Mouse (Mus musculus): Measurements from ENCODE around the gene Gm29666. TPM values are rescaled to one million over a fixed set of nuclear protein-coding genes. Genes with fewer than 3 reads are reported as not detected.

Gene Gm29666
- polyA plus RNA-seq, 2 experiments = 0.17 to 0.47 TPM

GRCm38 (mm10) chr15:84960692-84961091 is 40.9 kb upstream of the Gm29666 start:
- DNase-seq (ENCODE audit: low read depth in 3 of 3, low spot score in 3 of 3) = no peak
- Histone ChIP-seq H3K4me3 (ENCODE audit: insufficient read depth in 1 of 2, low read depth in 2 of 2, low read length in 2 of 2) (no peak overlapping the region), H3K4me2 (ENCODE audit: low read depth) (no peak overlapping the region), H3K27me3 (ENCODE audit: control insufficient read depth, insufficient read depth, low read length) (no peaks in the 10 kb centered on the region), H3K9me3 (ENCODE audit: control insufficient read depth, low read length) (no peaks in the 10 kb centered on the region), H3K9ac (replicated peaks) (no peak overlapping the region), H3K4me1 (replicated peaks; ENCODE audit: control insufficient read depth in 2 of 2, insufficient read depth in 2 of 2, low read length in 1 of 2) (no peaks in the 10 kb centered on the region), H3K27ac (no peak overlapping the region), H3K36me3 (replicated peaks; ENCODE audit: control insufficient read depth, insufficient read depth, low read depth) (no peaks in the 10 kb centered on the region)
- no peak for TF ChIP-seq CTCF (IDR thresholded peaks at IDR 0.05; ENCODE audit: low read depth)
- no peak for TF ChIP-seq EP300 (IDR thresholded peaks at IDR 0.05; ENCODE audit: low read depth)
- WGBS (ENCODE audit: insufficient replicate concordance) = 40% methylated on average over 8 of the region's 8 CpGs
- no peak for ATAC-seq (ENCODE audit: insufficient read depth)

DNA sequence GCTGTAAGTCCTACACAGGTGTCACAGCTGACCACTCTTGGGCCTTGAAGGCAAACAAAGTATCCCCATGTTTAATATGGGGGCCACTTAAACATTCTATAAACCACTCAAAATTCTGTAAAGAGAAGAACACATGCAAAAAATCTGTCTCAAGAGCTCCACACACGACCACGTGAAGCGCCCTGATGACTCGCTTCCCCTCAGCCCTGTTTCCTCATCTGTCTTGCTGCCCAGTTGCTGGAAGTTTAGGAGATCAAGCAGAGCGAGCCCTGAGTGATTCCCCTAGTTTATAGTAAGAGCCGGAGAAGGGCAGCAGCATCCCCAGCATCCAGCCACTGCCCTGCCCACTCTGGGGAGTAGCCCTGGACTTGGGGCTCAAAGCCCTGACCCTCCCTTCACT is 40.1 kb upstream of the Gm29666 start:
- H3K4me1 ChIP-seq (replicated peaks; ENCODE audit: control insufficient read depth in 2 of 2, insufficient read depth in 2 of 2, low read length in 1 of 2) = no peaks in the 10 kb centered on the region
- TF ChIP-seq CTCF (IDR thresholded peaks at IDR 0.05; ENCODE audit: low read depth) = no peak
- TF ChIP-seq EP300 (IDR thresholded peaks at IDR 0.05; ENCODE audit: low read depth) = no peak
- H3K27me3 ChIP-seq (ENCODE audit: control insufficient read depth, insufficient read depth, low read length) = no peaks in the 10 kb centered on the region
- DNase-seq (ENCODE audit: low read depth in 3 of 3, low spot score in 3 of 3) (no peak), ATAC-seq (ENCODE audit: insufficient read depth) (no peak)
- no peak overlapping the region for H3K4me3 ChIP-seq (ENCODE audit: insufficient read depth in 1 of 2, low read depth in 2 of 2, low read length in 2 of 2)
- no peak overlapping the region for H3K9ac ChIP-seq (replicated peaks)
- no peaks in the 10 kb centered on the region for H3K36me3 ChIP-seq (replicated peaks; ENCODE audit: control insufficient read depth, insufficient read depth, low read depth)
- no peak overlapping the region for H3K4me2 ChIP-seq (ENCODE audit: low read depth)
- 65% methylated on average over 6 of the region's 6 CpGs for WGBS (ENCODE audit: insufficient replicate concordance)
- no peak overlapping the region for H3K27ac ChIP-seq
- no peaks in the 10 kb centered on the region for H3K9me3 ChIP-seq (ENCODE audit: control insufficient read depth, low read length)

- no peak for ATAC-seq (ENCODE audit: insufficient read depth)
- no peak for DNase-seq (ENCODE audit: low read depth in 3 of 3, low spot score in 3 of 3)
- Histone ChIP-seq H3K36me3 (replicated peaks; ENCODE audit: control insufficient read depth, insufficient read depth, low read depth) (no peaks in the 10 kb centered on the region), H3K27ac (no peak overlapping the region), H3K27me3 (ENCODE audit: control insufficient read depth, insufficient read depth, low read length) (no peaks in the 10 kb centered on the region), H3K9me3 (ENCODE audit: control insufficient read depth, low read length) (no peaks in the 10 kb centered on the region), H3K4me2 (ENCODE audit: low read depth) (no peak overlapping the region), H3K9ac (replicated peaks) (no peak overlapping the region), H3K4me1 (replicated peaks; ENCODE audit: control insufficient read depth in 2 of 2, insufficient read depth in 2 of 2, low read length in 1 of 2) (no peaks in the 10 kb centered on the region), H3K4me3 (ENCODE audit: insufficient read depth in 1 of 2, low read depth in 2 of 2, low read length in 2 of 2) (no peak overlapping the region)
- TF ChIP-seq EP300 (IDR thresholded peaks at IDR 0.05; ENCODE audit: low read depth) = no peak
- no peak for TF ChIP-seq CTCF (IDR thresholded peaks at IDR 0.05; ENCODE audit: low read depth)
- WGBS (ENCODE audit: insufficient replicate concordance) = 58% methylated on average over 3 of the region's 3 CpGs
Measured at GRCm38 (mm10) chr15:84958331-84958730, 38.5 kb upstream of the Gm29666 start.

GRCm38 (mm10) chr15:84957851-84958250 is 38.0 kb upstream of the Gm29666 start:
- DNase-seq (ENCODE audit: low read depth in 3 of 3, low spot score in 3 of 3) = no peak
- H3K9ac ChIP-seq (replicated peaks) = no peak overlapping the region
- no peak overlapping the region for H3K4me2 ChIP-seq (ENCODE audit: low read depth)
- no peaks in the 10 kb centered on the region for H3K27me3 ChIP-seq (ENCODE audit: control insufficient read depth, insufficient read depth, low read length)
- no peaks in the 10 kb centered on the region for H3K4me1 ChIP-seq (replicated peaks; ENCODE audit: control insufficient read depth in 2 of 2, insufficient read depth in 2 of 2, low read length in 1 of 2)
- TF ChIP-seq EP300 (IDR thresholded peaks at IDR 0.05; ENCODE audit: low read depth) = no peak
- no peak for TF ChIP-seq CTCF (IDR thresholded peaks at IDR 0.05; ENCODE audit: low read depth)
- H3K36me3 ChIP-seq (replicated peaks; ENCODE audit: control insufficient read depth, insufficient read depth, low read depth) = no peaks in the 10 kb centered on the region
- ATAC-seq (ENCODE audit: insufficient read depth) = no peak
- no peak overlapping the region for H3K4me3 ChIP-seq (ENCODE audit: insufficient read depth in 1 of 2, low read depth in 2 of 2, low read length in 2 of 2)
- H3K9me3 ChIP-seq (ENCODE audit: control insufficient read depth, low read length) = no peaks in the 10 kb centered on the region
- WGBS (ENCODE audit: insufficient replicate concordance) = 55% methylated on average over 3 of the region's 3 CpGs
- H3K27ac ChIP-seq = no peak overlapping the region

GRCm38 (mm10) chr15:84953259-84953658 is 33.4 kb upstream of the Gm29666 start:
- no peak for ATAC-seq (ENCODE audit: insufficient read depth)
- DNase-seq (ENCODE audit: low read depth in 3 of 3, low spot score in 3 of 3) = no peak
- WGBS (ENCODE audit: insufficient replicate concordance) = 78% methylated on average over 11 of the region's 11 CpGs

More at GRCm38 (mm10) chr15:84953259-84953658, 33.4 kb upstream of the Gm29666 start:
- H3K4me2 ChIP-seq (ENCODE audit: low read depth) = no peak overlapping the region
- H3K9ac ChIP-seq (replicated peaks) = no peak overlapping the region
- H3K9me3 ChIP-seq (ENCODE audit: control insufficient read depth, low read length) = no peaks in the 10 kb centered on the region
- no peak overlapping the region for H3K4me3 ChIP-seq (ENCODE audit: insufficient read depth in 1 of 2, low read depth in 2 of 2, low read length in 2 of 2)
- H3K27me3 ChIP-seq (ENCODE audit: control insufficient read depth, insufficient read depth, low read length) = no peaks in the 10 kb centered on the region
- TF ChIP-seq EP300 (IDR thresholded peaks at IDR 0.05; ENCODE audit: low read depth) (no peak), CTCF (IDR thresholded peaks at IDR 0.05; ENCODE audit: low read depth) (no peak)
- H3K36me3 ChIP-seq (replicated peaks; ENCODE audit: control insufficient read depth, insufficient read depth, low read depth) = no peaks in the 10 kb centered on the region
- no peak overlapping the region for H3K27ac ChIP-seq
- no peaks in the 10 kb centered on the region for H3K4me1 ChIP-seq (replicated peaks; ENCODE audit: control insufficient read depth in 2 of 2, insufficient read depth in 2 of 2, low read length in 1 of 2)
